Mouse (Mus musculus): Measurements from ENCODE around the gene Mtus2. TPM values are rescaled to one million over a fixed set of nuclear protein-coding genes. Genes with fewer than 3 reads are reported as not detected.

The Mtus2 gene
- polyA plus RNA-seq, 1 experiment from 2014 or later = 93.6 TPM

DNA sequence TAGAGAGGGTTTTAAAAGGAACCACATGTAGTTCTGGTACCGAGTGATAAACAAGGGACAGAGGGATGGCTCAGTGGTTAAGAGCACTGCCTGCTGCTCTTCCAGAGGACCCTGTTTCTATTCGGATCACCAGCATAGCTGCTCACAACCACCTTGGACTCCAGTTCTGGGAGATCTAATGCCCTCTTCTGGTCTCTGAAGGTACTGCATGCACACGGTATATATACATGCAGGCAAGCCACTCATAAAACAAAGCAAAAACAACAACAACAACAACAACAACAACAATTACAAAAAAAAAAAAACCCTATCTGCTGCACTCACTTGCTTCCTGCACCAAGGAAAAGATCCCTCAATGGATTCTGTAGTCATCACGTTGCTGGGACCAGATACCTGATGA lies 104.7 kb downstream of the Mtus2 start:
- Histone ChIP-seq H3K27me3 (ENCODE audit: control insufficient read depth, insufficient read depth, low read length) (no peaks in the 10 kb centered on the region), H3K4me1 (ENCODE audit: control insufficient read depth, insufficient read depth, low read length) (no peaks in the 10 kb centered on the region), H3K4me3 (ENCODE audit: low read depth, low read length) (no peak overlapping the region), H3K36me3 (ENCODE audit: control insufficient read depth, insufficient read depth, low read length) (no peaks in the 10 kb centered on the region), H3K27ac (ENCODE audit: low read depth, low read length) (no peak overlapping the region), H3K9me3 (replicated peaks; ENCODE audit: control insufficient read depth, low read length) (no peaks in the 10 kb centered on the region), H3K4me2 (no peak overlapping the region), H3K9ac (ENCODE audit: low read depth, low read length) (no peak overlapping the region)
- no peak for ATAC-seq (replicated peaks; ENCODE audit: insufficient number of reproducible peaks, low FRiP score, low TSS enrichment)
- 79% methylated on average over 4 of the region's 4 CpGs for WGBS (ENCODE audit: insufficient replicate concordance)

DNA sequence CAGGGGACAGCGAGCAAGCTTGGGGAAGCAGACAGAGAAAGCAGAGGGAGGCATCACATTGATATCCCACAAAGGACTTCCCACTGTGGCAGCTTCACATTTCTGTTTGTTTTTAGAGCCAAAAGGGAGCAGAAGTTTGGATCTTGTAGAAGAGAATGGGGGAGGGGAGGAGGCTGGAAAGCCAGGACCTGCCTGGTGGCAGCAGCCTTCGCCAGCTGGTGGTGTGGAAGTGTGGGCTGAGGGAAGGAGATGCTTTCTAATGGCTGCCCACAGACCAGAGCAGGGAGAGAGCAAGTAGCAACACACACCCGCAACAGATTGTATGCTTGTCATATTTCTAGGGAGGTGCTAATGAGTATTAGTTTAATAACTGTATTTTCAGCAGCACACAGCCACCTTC lies 106.6 kb downstream of the Mtus2 start:
- Histone ChIP-seq H3K36me3 (ENCODE audit: control insufficient read depth, insufficient read depth, low read length) (no peaks in the 10 kb centered on the region), H3K27ac (ENCODE audit: low read depth, low read length) (no peak overlapping the region), H3K4me3 (ENCODE audit: low read depth, low read length) (no peak overlapping the region), H3K9me3 (replicated peaks; ENCODE audit: control insufficient read depth, low read length) (no peaks in the 10 kb centered on the region), H3K27me3 (ENCODE audit: control insufficient read depth, insufficient read depth, low read length) (no peaks in the 10 kb centered on the region), H3K4me2 (no peak overlapping the region), H3K9ac (ENCODE audit: low read depth, low read length) (no peak overlapping the region), H3K4me1 (ENCODE audit: control insufficient read depth, insufficient read depth, low read length) (no peaks in the 10 kb centered on the region)
- 65% methylated on average over 3 of the region's 3 CpGs for WGBS (ENCODE audit: insufficient replicate concordance)
- ATAC-seq (replicated peaks; ENCODE audit: insufficient number of reproducible peaks, low FRiP score, low TSS enrichment) = no peak

DNA sequence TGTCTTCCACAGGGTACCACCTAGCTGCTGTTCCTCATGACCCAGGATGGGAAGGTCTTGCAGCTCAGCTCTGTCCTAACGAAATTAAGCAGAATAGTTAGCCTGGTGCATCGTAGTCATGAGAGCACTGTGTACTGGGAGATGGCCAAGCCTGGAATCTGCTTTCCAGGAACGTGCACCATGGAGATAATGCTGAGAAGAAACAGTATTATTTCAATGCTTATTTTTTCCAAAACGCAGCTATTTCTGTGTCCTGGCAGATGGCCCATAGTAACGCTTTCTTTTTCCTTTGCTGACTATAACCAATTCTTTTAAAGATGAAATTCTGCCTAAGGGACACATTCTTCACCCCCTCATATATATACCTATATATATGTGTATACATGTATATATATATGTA lies 108.1 kb downstream of the Mtus2 start:
- H3K4me2 ChIP-seq = no peak overlapping the region
- H3K4me1 ChIP-seq (ENCODE audit: control insufficient read depth, insufficient read depth, low read length) = no peaks in the 10 kb centered on the region
- H3K9ac ChIP-seq (ENCODE audit: low read depth, low read length) = no peak overlapping the region
- no peaks in the 10 kb centered on the region for H3K27me3 ChIP-seq (ENCODE audit: control insufficient read depth, insufficient read depth, low read length)
- WGBS (ENCODE audit: insufficient replicate concordance) = 73% methylated on average over 5 of the region's 5 CpGs
- H3K4me3 ChIP-seq (ENCODE audit: low read depth, low read length) = no peak overlapping the region
- no peaks in the 10 kb centered on the region for H3K9me3 ChIP-seq (replicated peaks; ENCODE audit: control insufficient read depth, low read length)
- H3K27ac ChIP-seq (ENCODE audit: low read depth, low read length) = no peak overlapping the region
- H3K36me3 ChIP-seq (ENCODE audit: control insufficient read depth, insufficient read depth, low read length) = no peaks in the 10 kb centered on the region
- no peak for ATAC-seq (replicated peaks; ENCODE audit: insufficient number of reproducible peaks, low FRiP score, low TSS enrichment)

DNA sequence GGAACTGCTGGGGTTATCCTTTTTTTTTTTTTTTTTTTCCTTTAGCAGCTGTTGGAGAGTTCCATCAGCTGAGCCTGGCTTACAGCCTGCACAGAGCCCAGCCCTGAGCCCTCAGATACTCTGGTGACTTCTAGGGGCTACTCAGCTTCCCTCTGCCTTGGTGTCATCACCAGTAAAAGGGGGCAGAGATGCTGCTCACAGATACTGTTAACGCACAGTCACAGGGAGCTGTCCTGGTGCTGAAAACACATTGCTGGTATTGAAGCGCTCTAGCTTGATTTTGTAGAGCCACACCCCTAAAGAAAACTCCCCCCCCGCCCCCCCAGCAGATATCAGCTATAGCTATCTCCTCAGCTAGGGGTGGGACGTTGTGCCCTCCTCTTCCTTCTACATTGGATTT lies 112.8 kb downstream of the Mtus2 start:
- Histone ChIP-seq H3K27ac (ENCODE audit: low read depth, low read length) (no peak overlapping the region), H3K9me3 (replicated peaks; ENCODE audit: control insufficient read depth, low read length) (no peaks in the 10 kb centered on the region), H3K36me3 (ENCODE audit: control insufficient read depth, insufficient read depth, low read length) (no peaks in the 10 kb centered on the region), H3K4me1 (ENCODE audit: control insufficient read depth, insufficient read depth, low read length) (no peaks in the 10 kb centered on the region), H3K4me3 (ENCODE audit: low read depth, low read length) (no peak overlapping the region), H3K9ac (ENCODE audit: low read depth, low read length) (no peak overlapping the region), H3K27me3 (ENCODE audit: control insufficient read depth, insufficient read depth, low read length) (no peaks in the 10 kb centered on the region), H3K4me2 (no peak overlapping the region)
- ATAC-seq (replicated peaks; ENCODE audit: insufficient number of reproducible peaks, low FRiP score, low TSS enrichment) = no peak
- 11% methylated on average over 4 of the region's 4 CpGs for WGBS (ENCODE audit: insufficient replicate concordance)

DNA sequence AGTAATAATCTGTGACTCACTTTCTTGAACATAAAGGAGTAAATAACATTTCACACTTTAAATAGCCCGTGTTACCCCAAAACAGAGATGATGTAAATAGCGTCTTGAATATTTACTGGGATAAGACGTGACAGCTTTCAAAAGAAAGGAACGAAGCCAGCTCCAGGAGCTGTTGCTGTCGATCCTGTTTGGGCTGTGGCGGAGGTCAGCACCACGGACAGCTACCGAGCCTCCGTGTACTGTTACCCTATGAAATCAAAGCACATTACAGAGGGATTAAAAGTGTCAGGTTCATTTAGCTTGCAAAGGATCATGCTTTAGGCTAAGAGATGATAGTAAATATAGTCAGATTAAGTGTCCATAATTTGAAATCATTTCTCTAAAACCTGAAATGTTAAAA lies 114.7 kb downstream of the Mtus2 start:
- WGBS (ENCODE audit: insufficient replicate concordance) = 11% methylated on average over 9 of the region's 9 CpGs
- Histone ChIP-seq H3K4me3 (ENCODE audit: low read depth, low read length) (no peak overlapping the region), H3K27me3 (ENCODE audit: control insufficient read depth, insufficient read depth, low read length) (no peaks in the 10 kb centered on the region), H3K9ac (ENCODE audit: low read depth, low read length) (no peak overlapping the region), H3K27ac (ENCODE audit: low read depth, low read length) (no peak overlapping the region), H3K9me3 (replicated peaks; ENCODE audit: control insufficient read depth, low read length) (no peaks in the 10 kb centered on the region), H3K4me2 (no peak overlapping the region), H3K36me3 (ENCODE audit: control insufficient read depth, insufficient read depth, low read length) (no peaks in the 10 kb centered on the region), H3K4me1 (ENCODE audit: control insufficient read depth, insufficient read depth, low read length) (no peaks in the 10 kb centered on the region)
- ATAC-seq (replicated peaks; ENCODE audit: insufficient number of reproducible peaks, low FRiP score, low TSS enrichment) = no peak

DNA sequence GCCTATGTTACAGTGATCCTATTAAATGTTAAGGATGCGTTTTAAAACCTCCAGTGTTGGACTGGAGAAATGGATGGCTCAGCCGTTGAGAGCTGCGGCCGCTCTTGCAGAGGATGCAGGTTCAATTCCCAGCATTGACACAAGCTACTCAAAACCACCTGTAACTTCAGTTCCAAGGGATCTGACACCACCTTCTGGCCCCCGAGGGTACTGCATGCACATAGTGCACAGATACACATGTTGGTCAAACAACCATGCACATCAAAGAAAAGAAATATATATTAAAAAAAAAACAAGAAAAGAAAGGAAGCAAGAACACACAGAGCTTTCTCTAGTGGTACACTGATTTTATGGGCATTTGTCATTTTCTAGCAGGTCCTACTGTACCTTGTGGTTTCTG lies 116.3 kb downstream of the Mtus2 start:
- H3K27ac ChIP-seq (ENCODE audit: low read depth, low read length) = no peak overlapping the region
- WGBS (ENCODE audit: insufficient replicate concordance) = 83% methylated on average over 5 of the region's 5 CpGs

DNA sequence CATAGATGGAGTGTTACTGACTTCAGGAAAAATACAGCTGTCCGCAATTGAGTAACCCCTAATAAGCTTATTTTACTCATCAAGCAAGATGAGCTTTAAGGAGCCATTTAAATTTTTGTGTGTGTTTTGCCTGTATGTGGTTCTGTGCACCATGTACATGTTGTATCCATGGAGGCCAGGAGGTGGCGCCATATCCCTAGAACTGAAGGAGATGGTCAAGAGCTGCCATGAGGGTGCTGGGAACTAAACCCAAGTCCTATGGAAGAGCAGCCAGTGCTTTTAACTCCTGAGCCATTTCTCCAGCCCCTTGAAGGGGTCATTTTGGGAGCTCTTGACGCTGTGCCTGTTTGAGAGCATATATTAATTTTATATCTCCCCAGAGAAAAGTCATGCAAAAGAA lies 122.6 kb downstream of the Mtus2 start:
- Histone ChIP-seq H3K4me1 (ENCODE audit: control insufficient read depth, insufficient read depth, low read length) (no peaks in the 10 kb centered on the region), H3K4me3 (ENCODE audit: low read depth, low read length) (no peak overlapping the region), H3K27ac (ENCODE audit: low read depth, low read length) (no peak overlapping the region), H3K9ac (ENCODE audit: low read depth, low read length) (no peak overlapping the region), H3K9me3 (replicated peaks; ENCODE audit: control insufficient read depth, low read length) (0 out of 2 replicates have a peak, but pooled peaks cover 3% of the 10 kb centered on the region), H3K36me3 (ENCODE audit: control insufficient read depth, insufficient read depth, low read length) (no peaks in the 10 kb centered on the region), H3K4me2 (no peak overlapping the region), H3K27me3 (ENCODE audit: control insufficient read depth, insufficient read depth, low read length) (no peaks in the 10 kb centered on the region)
- 74% methylated on average over 3 of the region's 3 CpGs for WGBS (ENCODE audit: insufficient replicate concordance)
- ATAC-seq (replicated peaks; ENCODE audit: insufficient number of reproducible peaks, low FRiP score, low TSS enrichment) = no peak

More for the DNA sequence above, 116.3 kb downstream of the Mtus2 start:
- Histone ChIP-seq H3K4me1 (ENCODE audit: control insufficient read depth, insufficient read depth, low read length) (no peaks in the 10 kb centered on the region), H3K9ac (ENCODE audit: low read depth, low read length) (no peak overlapping the region), H3K4me3 (ENCODE audit: low read depth, low read length) (no peak overlapping the region), H3K36me3 (ENCODE audit: control insufficient read depth, insufficient read depth, low read length) (no peaks in the 10 kb centered on the region), H3K9me3 (replicated peaks; ENCODE audit: control insufficient read depth, low read length) (no peaks in the 10 kb centered on the region), H3K27me3 (ENCODE audit: control insufficient read depth, insufficient read depth, low read length) (no peaks in the 10 kb centered on the region), H3K4me2 (no peak overlapping the region)
- ATAC-seq (replicated peaks; ENCODE audit: insufficient number of reproducible peaks, low FRiP score, low TSS enrichment) = no peak

DNA sequence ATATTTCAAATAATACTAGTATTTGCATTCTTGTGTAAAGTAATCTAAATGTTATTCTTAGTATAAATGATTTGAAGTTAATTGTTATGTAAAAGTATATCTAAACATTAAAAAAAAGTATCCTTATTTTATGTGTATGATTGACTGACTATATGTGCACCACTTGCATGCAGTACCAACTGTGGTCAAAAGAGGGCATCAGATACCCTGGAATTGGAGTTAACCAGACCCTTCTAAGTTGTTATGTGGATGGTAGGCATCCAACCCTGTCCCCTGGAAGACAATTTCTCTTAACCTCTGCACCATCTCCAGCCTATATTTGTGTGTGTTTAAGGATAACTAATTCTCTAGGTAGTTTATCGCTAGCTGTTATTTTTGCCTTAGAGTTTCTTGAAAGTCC lies 126.4 kb downstream of the Mtus2 start:
- Histone ChIP-seq H3K27me3 (ENCODE audit: control insufficient read depth, insufficient read depth, low read length) (no peaks in the 10 kb centered on the region), H3K9ac (ENCODE audit: low read depth, low read length) (no peak overlapping the region), H3K27ac (ENCODE audit: low read depth, low read length) (no peak overlapping the region), H3K4me1 (ENCODE audit: control insufficient read depth, insufficient read depth, low read length) (no peaks in the 10 kb centered on the region), H3K4me2 (no peak overlapping the region), H3K9me3 (replicated peaks; ENCODE audit: control insufficient read depth, low read length) (0 out of 2 replicates have a peak, but pooled peaks cover 4% of the 10 kb centered on the region), H3K4me3 (ENCODE audit: low read depth, low read length) (no peak overlapping the region), H3K36me3 (ENCODE audit: control insufficient read depth, insufficient read depth, low read length) (no peaks in the 10 kb centered on the region)
- WGBS (ENCODE audit: insufficient replicate concordance) = 93% methylated on average over 1 of the region's 1 CpGs
- ATAC-seq (replicated peaks; ENCODE audit: insufficient number of reproducible peaks, low FRiP score, low TSS enrichment) = no peak

DNA sequence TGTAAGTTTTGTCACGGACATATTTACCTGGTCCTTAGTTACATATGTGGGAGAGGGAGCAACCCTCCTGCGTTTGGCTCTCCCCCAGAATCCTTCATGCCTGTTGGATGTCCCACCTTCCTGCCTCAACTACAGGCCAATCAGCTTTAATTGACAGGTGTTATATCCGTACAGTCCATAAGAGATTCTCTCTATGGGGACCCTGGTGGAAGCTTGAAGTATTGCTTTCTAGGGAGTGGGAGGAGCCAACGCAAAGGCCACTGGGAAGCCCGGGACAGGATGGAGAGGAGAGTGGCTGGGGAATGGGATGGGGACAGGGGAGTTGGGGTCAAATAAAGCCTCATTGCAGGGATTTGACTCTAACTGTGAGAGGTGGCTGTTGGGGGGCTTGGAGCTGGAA lies 127.6 kb downstream of the Mtus2 start:
- peaks cover 8% of the 10 kb centered on the region; the same call in 1 of the 2 replicates for H3K9me3 ChIP-seq (replicated peaks; ENCODE audit: control insufficient read depth, low read length)
- ATAC-seq (replicated peaks; ENCODE audit: insufficient number of reproducible peaks, low FRiP score, low TSS enrichment) = no peak
- H3K4me3 ChIP-seq (ENCODE audit: low read depth, low read length) = no peak overlapping the region
- no peaks in the 10 kb centered on the region for H3K27me3 ChIP-seq (ENCODE audit: control insufficient read depth, insufficient read depth, low read length)
- no peak overlapping the region for H3K4me2 ChIP-seq
- no peaks in the 10 kb centered on the region for H3K4me1 ChIP-seq (ENCODE audit: control insufficient read depth, insufficient read depth, low read length)
- H3K9ac ChIP-seq (ENCODE audit: low read depth, low read length) = no peak overlapping the region
- no peak overlapping the region for H3K27ac ChIP-seq (ENCODE audit: low read depth, low read length)
- H3K36me3 ChIP-seq (ENCODE audit: control insufficient read depth, insufficient read depth, low read length) = no peaks in the 10 kb centered on the region
- 84% methylated on average over 5 of the region's 5 CpGs for WGBS (ENCODE audit: insufficient replicate concordance)

All from heart, embryonic 11.5 days (tissue).